Mouse (Mus musculus): ENCODE measurements around the gene Fxyd3.
A peak's percentile ranks its signal among the peaks of the same experiment; 100 is the strongest.

The Fxyd3 gene

GRCm38 (mm10) chr7:31098697-31099611 is 22.4 kb upstream of the Fxyd3 start:
- DNase-seq (ENCODE audit: low spot score in 2 of 2) = no peak

- peak; percentile 92 to 95 for DNase-seq (ENCODE audit: low spot score in 2 of 2)
Measured at GRCm38 (mm10) chr7:31097583-31098248, 21.2 kb upstream of the Fxyd3 start.

- no peak for DNase-seq (ENCODE audit: low spot score in 2 of 2)
Measured at GRCm38 (mm10) chr7:31096892-31097564, 20.5 kb upstream of the Fxyd3 start.

- DNase-seq (ENCODE audit: low spot score in 2 of 2) = no peak
Measured at GRCm38 (mm10) chr7:31094774-31095501, 18.4 kb upstream of the Fxyd3 start.

GRCm38 (mm10) chr7:31089721-31090120 is 13.2 kb upstream of the Fxyd3 start:
- no peak for DNase-seq (ENCODE audit: low spot score in 2 of 2)

GRCm38 (mm10) chr7:31088206-31088605 is 11.7 kb upstream of the Fxyd3 start:
- no peak for DNase-seq (ENCODE audit: low spot score in 2 of 2)

- no peak for DNase-seq (ENCODE audit: low spot score in 2 of 2)
Measured at GRCm38 (mm10) chr7:31087262-31087661, 10.8 kb upstream of the Fxyd3 start.

GRCm38 (mm10) chr7:31086175-31086755 is 9.8 kb upstream of the Fxyd3 start:
- no peak for DNase-seq (ENCODE audit: low spot score in 2 of 2)

GRCm38 (mm10) chr7:31085171-31085570 is 8.7 kb upstream of the Fxyd3 start:
- peak; percentile 57 to 62 for DNase-seq (ENCODE audit: low spot score in 2 of 2)

- peak in 1 of 2 experiments; percentile 43 for DNase-seq (ENCODE audit: low spot score in 2 of 2)
Measured at GRCm38 (mm10) chr7:31084140-31084539, 7.6 kb upstream of the Fxyd3 start.

GRCm38 (mm10) chr7:31082831-31083588 is 6.5 kb upstream of the Fxyd3 start:
- peak in 1 of 2 experiments; percentile 55 for DNase-seq (ENCODE audit: low spot score in 2 of 2)

- DNase-seq (ENCODE audit: low spot score in 2 of 2) = no peak
Measured at GRCm38 (mm10) chr7:31082106-31082505, 5.6 kb upstream of the Fxyd3 start.

- no peak for DNase-seq (ENCODE audit: low spot score in 2 of 2)
Measured at GRCm38 (mm10) chr7:31081106-31081505, 4.6 kb upstream of the Fxyd3 start.

GRCm38 (mm10) chr7:31080611-31081010 is 4.1 kb upstream of the Fxyd3 start:
- DNase-seq (ENCODE audit: low spot score in 2 of 2) = no peak

- no peak for DNase-seq (ENCODE audit: low spot score in 2 of 2)
Measured at GRCm38 (mm10) chr7:31079670-31080069, 3.2 kb upstream of the Fxyd3 start.

GRCm38 (mm10) chr7:31077885-31078445 is 1.5 kb upstream of the Fxyd3 start:
- peak; percentile 73 to 76 for DNase-seq (ENCODE audit: low spot score in 2 of 2)

- DNase-seq (ENCODE audit: low spot score in 2 of 2) = peak; percentile 80 to 81
Measured at GRCm38 (mm10) chr7:31077470-31077869, 966 bp upstream of the Fxyd3 start.

- DNase-seq (ENCODE audit: low spot score in 2 of 2) = peak in 1 of 2 experiments; percentile 47
Measured at GRCm38 (mm10) chr7:31074713-31075069, 1.8 kb downstream of the Fxyd3 start.

GRCm38 (mm10) chr7:31074061-31074712 is 2.3 kb downstream of the Fxyd3 start:
- peak in 1 of 2 experiments; percentile 37 for DNase-seq (ENCODE audit: low spot score in 2 of 2)

GRCm38 (mm10) chr7:31073546-31073945 is 3.0 kb downstream of the Fxyd3 start:
- DNase-seq (ENCODE audit: low spot score in 2 of 2) = no peak
